Mouse (Mus musculus): ENCODE measurements around the gene Gm11213.

Gene Gm11213

DNA sequence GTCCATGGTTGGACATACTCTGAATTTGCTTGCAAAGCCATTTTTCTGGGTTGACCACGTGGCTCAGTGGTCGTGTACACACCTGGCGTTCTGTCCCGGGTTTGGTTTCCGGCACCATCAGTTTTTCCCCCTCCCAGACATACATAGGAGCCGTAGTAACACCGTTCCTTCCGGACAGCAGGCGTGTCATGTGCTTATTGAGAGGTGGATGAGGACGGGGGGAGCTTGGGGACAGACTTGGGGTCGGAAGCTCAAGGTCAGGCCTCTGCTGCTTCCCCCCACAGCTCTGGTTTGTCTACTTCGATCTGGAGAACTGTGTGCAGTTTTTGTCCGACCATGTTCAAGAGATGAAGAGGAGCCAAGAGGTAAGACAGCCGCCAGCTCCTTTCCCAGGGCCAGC, 25.4 kb downstream of the Gm11213 start:
- DNase-seq = no peak

DNA sequence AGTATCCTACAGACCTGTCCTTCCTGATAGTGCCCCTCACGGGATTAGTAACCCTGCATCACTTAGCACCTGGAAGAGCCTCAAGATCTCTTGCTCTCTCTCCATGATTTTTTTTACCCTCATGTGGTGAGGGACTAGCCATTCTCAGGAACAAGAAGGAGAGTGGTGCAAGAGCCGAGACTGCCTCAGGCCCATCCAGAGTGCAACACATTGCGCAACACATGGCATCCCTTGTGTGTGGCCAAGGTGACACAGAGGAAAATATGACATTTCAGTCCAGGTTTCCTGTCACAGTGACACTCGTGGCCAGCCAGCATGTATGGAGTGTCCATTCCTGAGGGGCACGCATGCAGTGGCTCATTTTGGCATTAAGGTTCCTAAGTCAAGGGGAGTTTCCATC, 32.4 kb downstream of the Gm11213 start:
- DNase-seq = no peak

DNA sequence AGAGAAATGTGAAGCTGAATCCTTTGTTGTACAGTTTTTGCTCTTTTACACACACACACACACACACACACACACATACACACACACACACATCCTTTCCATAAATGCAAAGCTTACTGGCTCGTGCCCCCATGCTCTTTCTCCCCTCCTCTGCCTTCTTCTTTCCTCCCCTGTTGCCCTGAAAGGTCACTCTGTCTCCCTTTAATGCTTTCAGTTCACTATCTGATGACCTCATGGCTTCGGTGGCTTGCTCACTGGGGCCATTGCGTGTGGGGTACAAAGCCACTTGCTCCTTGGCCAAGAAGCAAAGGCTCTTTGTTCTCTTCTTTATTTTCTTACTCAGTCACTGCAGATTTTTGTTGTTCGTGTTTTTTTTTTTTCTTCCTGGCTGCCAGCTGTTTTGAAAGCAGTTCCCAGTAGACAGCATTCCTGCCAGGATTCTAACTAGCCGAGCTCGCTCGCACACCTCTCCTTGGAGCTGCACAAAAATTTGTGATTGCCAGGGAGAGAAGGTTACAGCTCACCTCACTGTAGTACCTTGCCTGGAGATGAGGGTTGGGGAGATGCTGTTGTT, 34.8 kb downstream of the Gm11213 start:
- no peak for DNase-seq

DNA sequence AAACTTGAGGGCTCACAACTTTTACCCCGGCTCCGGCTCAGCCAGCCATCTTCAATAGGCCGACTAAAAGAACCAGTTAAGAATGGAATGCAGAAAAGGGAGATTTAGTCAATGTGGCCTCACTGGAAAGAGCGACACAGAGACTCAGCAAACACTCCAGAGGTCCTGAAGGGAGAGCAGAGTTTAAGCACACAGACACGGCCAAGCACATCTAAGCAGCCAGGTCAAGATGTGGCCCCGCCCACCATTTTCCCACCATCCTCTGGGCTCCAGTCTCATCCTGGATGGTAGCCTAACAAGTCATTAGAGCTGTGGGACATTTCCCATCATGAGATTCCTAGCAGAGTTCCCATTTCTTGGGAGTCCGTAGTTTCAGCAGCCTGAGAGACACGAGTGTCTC, 35.7 kb downstream of the Gm11213 start:
- DNase-seq = no peak

DNA sequence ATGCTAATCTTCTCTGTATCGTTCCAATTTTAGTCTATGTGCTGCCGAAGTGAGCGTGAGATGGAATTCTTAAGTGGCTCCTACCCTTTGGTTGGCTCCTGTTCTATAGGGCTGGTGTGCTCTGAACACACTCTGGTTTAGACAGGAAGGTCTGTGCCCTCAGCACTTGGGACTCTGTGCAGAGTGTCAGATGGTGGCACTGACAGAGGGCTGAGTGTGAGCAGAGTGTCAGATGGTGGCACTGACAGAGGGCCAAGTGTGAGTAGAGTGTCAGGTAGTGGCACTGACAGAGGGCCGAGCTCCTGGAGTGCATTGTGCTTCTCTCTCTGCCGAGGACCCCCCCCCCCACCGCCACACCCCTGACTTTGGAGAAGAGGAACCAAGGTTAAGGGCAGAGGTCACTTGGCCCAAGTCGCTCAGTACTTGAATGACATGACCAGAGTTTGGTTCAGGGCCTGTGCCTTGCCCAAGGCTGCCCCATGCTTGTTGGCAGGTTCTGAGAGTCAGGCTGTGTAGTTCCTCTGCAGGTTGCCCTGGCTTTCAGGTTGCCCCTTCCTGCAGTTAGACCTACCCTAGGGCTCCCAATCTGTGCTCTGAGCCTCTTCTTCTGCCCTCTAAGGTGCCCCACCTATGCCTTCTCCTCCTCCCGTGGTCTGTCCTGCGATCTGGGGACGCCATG, 37.2 kb downstream of the Gm11213 start:
- no peak for DNase-seq

DNA sequence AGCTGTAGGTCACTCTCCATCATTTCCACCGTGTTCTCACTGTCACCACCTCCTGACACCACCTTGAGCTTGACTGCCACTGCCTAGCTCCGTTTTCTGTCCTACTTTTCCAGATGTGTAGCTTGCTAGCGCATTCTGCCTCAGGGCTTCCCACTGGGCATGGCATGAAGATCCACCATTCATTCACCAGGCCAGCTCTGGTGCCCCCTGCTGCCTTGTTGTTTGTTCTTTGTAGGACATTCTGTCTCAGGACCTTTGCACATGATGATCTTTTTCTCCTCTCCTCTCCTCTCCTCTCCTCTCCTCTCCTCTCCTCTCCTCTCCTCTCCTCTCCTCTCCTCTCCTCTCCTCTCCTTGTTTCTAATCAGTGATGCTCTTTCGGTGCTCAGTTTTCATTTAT, 42.3 kb downstream of the Gm11213 start:
- DNase-seq = no peak

DNA sequence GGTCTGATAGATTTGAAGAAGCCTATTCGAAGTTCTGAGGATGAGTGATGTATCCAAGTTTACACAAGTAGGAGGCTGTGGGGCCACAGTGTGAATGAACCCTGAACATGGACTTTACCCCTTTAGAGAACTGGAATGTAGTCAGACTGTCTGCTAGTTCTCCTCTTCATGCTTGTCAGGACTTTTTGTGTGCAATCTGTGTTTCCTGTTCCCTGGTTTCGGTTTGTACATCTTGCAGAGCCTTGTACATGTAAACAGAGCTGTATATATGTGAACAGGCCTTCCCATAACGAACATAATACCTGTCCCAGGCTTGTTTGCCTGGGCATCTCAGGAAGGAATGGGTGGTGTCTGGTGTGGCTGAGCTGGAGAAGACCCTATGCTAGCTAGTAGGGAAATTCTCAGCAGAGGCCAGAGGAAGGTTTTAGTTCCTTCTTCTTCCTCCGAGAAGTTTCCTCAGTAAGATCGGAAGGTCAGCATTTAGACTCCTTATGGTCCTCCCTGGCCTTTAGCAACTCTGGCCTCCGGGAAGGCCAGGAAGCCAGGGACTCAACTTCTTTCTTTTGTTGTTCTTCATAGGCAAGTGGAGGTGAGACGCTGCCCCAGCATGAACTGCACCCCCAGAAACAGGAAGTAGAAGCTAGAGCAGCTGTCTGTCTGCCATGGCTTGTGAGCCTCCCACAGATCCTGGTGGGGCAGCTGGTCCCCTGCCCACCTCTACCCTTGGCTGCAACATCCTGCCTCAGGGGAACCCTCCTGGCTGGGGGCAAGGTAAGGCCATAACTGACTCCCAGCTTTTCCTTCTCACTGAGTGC, 43.0 kb downstream of the Gm11213 start:
- DNase-seq = peak in 1 of 2 experiments; percentile 15

DNA sequence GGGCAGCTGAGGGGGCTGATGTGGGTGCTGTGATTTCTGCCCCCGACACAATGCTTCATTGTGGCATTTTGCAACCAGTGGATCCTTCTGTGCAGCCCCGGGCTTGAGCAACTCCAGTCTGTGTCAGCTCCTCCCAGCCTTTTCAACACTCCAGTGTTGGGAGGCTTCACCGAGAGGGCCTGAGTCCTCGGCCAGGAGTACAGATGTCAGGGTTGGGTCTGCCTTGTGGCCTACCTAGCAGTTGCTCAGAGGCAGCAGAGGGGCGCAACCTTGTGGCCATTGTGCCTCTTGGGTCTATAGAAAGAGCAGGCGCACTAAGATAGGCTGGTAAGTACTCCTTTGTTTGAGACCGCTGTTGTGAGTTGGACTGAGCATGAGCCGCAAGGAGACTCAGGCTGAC, 45.0 kb downstream of the Gm11213 start:
- DNase-seq = peak in 1 of 2 experiments; percentile 39

DNA sequence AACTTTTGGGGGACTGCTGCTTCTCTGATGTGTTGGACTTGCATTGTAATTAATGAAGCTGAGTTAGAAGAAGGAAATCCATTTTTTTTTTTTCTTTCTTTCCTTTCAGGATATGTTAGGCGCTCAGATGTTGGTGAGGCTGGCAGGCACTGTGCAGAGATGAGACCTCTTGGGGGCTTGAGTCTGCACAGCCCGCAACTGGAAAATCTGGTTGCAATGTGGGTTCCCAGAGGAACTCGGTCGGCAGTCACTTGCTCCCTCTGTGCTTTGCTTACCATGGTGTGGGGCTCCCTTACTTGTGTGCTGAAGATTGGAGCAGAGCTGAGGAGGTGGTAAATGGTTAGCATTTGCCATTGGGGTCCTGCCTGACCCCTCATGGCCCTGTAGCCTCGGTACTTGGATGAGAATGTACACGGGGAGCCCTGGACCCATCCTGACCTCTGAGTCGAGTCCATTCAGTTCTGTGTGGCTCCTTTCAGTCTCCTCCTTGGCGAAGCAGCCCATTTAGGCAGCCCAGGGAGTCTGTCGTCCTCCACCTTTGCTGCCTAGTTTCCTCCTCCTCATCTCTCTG, 45.8 kb downstream of the Gm11213 start:
- DNase-seq = peak; percentile 25 to 40

DNA sequence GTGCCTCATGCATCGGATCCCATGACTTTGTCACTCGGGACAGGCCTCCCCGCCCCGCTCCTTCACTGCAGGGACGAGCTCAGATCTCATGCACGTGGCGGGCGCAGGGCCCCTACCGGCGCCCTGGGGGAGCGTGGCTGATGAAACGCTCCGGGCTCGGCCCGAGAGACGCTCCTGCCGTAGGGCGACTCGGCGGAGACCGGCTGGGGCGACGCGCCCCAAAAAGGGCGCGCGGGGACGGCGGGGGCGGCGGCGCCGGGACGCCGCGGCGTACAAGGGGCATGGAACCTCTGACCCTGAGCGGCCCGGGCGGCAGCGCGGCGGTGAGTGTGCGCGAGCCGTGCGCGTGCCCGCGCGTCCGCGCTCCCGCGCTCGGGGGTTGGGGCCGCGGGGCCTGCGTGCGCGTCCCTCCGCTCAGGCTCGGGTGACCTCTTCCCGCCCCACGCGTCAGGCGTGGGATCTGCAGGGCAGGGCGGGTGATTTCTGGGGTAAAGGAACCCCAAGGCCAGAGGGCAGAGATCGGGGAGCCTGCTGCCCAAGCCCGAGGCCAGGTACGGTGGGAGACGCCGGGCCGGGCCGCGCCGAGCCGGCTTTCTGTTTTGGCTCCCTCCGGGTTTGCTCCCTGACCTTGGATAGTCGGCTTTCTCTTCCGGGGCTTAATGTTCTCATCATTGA, 46.5 kb downstream of the Gm11213 start, which contains the start of gene Tmem268:
Tmem268 (plus strand) TSS at position 375 of the 675 bp plus-strand sequence.
- peak; percentile 81 to 89 for DNase-seq

DNA sequence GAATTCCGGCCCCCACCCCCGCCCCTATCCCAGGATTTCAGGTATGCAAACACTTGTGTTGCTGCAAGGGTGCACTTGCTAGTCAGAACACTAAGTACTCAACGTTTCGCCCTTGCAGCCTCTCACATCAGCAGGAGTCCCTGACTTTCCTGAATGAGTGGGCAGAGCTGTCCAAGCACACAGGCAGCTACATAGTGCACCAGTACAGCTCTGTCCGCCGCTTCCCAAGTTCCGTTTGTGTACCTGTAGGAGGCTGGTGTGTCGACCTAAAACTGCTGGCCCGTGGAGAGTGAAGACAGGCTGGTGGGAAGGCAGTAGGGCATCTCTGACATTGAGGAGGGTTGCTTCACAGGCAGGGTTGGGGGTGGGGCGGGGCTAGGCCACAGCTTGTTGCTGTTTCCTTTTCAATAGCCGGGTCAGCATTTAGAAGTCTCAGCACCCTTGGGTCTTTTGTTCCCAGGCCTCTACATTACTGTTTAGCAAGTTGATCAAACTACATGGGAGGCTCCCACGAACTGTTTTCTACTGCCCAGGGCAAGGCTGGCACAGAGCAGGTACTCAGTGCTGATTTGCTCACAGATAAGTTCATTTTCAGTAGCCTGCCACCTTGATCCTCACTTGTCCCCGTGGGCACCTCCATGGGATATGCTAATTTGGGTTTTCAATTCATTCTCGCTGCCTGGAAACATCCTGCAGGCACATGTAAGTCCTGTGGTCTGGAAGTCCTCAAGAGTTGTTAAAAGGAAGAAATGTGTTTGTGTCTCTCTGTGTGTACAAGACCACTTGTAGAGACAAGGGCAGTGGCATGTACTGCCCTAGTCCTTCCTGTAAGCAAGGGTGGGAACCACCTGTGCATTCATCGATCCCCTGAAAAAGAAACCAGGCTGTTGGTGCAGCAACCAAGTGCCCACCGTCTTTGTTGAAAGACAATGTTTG, 47.7 kb downstream of the Gm11213 start:
- peak; percentile 60 to 66 for DNase-seq

DNA sequence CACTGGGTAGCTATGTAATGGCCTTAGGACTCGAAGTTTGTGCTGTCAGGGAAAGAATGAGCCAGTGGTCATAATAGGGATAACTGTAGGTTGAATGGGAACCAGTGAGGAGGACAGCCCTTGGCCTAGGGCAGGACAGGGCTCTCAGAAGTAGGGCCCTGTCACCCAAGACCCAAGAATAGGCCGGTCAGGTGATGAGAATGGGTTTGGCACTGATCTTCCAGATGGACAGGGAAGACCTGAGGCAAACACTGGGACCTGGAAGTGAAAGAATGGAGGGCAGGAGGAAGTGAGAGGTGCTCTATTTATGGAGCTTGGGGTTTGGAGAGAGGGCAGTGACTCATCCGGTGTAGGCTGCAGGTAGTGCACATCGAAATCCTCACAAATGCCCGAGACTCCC, 48.4 kb downstream of the Gm11213 start:
- DNase-seq = no peak

DNA sequence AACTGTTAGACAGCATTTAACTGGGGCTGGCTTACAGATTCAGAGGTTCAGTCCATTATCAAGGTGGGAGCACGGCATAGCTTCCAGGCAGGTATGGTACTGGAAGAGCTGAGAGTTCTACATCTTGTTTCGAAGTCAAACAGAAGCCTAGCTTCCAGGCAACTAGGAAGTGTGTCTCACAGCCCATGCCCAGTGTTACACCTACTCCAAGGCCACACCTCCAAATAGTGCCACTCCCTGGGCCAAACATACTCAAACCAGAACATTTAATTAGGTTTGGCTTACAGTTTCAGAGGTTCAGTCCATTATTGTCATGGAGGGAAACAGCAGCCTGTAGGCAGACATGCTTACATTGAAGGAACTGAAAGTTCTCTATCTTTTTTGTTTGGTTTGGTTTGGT, 50.0 kb downstream of the Gm11213 start:
- DNase-seq = no peak

DNA sequence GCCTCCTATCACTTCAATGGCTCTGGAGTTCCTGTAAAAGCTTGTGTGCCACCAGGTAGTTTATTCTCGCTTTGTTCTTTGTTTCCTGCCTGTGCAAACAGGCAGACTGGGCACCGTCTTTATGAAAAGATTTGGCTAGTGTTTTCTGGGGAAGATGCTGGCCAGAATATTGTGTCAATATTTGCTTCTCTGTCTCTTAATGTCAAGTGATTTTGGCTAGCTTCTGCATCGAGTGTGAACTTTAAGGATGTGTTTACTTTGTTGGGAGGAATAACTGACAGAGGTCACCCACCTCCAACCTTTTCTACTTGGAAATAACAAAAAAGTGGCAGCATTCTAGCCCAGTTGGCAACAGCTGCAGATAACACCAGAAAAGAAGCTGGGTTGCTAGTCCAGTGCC, 50.4 kb downstream of the Gm11213 start:
- no peak for DNase-seq

DNA sequence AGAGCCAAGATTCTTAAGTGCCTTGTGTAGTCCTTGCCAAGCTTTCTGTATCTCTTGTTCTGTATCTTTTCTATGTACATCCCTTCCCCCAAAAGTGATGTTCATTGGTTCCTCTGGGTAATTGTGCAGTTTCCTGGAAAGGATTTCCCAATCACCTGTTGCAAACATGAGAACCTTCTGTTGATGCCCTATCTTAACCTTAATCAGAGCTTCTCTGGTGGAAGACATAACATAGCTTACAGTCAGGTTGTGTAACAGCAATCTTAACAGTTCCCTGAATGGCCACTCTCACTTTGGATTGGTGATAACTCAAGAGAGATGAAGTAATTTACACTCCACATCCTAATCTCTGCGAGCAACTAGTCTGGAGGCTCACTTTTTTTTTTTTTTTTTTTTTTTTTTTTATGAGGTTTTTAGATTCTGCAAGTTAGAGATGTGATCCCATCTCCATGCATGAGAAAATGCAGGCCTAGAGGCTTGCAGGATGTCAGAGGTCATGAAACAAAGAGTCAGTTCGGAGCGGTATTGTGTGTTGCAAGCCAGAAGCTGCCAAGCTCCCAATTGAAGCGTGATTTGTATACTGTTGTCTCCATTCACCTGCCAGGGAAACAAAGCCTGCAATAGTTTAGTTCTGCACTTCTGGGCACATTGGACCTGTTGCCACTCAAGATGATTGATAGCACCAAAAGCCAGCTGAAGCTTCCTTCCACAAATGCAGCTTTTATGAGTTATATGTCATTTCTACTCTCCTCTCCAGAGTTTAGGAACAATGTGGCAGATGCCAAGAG, 51.1 kb downstream of the Gm11213 start:
- DNase-seq = no peak

DNA sequence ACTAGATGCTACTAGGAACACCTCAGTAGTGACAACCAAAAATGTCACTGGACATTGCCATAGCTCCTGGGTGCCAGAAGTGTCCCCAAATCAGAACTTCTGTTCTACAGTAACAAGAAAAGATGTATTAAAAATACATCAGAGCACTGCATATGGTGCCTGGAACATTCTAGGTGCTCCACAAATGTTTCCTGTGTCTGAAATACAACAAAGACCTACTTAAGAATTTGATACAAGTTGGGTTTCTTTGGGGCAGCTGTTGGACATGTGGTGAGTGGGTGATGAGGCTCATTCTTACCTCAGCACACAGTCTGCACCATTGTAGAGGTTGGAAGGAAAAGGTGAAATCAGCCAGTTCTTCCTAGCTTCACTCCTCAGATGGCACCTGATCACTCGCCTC, 52.2 kb downstream of the Gm11213 start:
- no peak for DNase-seq

DNA sequence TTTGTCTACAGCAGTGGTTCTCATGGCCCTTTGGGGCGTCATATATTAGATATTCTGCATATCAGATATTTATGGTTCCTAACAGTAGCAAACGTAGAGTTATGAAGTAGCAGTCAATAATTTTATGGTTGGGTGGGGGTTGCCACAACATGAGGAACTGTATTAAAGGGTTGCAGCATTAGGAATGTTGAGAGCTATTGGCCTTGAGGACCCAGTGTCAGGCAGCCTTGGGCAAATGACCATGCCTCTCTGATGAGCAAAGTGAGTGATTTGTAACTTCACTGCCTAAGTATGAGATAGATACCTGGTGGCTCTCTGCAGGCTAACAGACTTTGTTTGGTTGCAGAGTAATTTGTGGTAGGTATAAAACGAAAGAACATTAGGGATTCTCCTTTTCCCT, 54.2 kb downstream of the Gm11213 start:
- no peak for DNase-seq

DNA sequence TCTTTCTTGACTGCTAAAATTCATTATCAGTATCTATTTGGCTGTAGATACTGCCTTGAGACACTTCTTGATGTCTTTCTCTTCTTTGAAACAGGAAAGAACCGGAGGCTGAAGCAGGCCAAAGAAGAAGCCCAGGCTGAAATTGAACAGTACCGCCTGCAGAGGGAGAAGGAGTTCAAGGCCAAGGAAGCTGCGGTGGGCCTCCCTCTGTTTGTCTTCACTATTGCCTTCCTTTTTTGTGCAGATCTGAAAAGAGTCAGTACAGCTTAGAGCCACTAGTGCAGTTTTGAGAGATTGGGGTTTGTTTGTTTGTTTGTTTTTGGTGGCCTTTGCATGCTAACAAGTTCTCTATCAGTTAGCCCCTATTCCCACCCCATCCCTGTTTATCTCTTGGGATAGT, 56.6 kb downstream of the Gm11213 start:
- DNase-seq = no peak

DNA sequence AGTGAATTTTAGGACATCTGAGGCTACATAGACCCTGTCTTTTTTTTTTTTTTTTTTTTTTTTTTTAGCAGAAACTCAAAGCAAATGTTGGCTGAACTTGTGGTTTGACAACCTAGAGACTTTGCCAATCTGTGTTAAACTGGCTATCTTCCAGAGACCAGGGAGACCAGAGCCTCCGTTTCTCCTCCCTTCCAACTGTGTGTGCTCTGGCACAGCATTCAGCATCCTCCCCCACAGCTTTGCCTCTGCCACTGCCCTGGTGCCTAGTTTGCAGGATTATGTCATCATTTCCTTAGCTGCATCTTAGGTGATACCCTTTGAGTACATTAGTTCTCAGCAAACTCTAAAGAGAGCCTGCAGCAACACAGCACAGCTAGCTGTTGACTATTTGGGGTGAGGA, 57.3 kb downstream of the Gm11213 start:
- no peak for DNase-seq
